Mouse (Mus musculus) kidney, adult 2 months (tissue): ENCODE results near the gene Ripk3.

Source experiments
- CTCF ChIP-seq: fragments of 200-500 bp; conservative IDR thresholded peaks from 2 replicates; pipeline ENCODE4 v1.5.1; 2011; ENCODE audit warnings: low read depth, mild to moderate bottlenecking, control low read depth, low read length, moderate library complexity, mixed read lengths; ENCODE audit not compliant: insufficient read depth, insufficient read length
- POLR2A ChIP-seq: fragments of 200-500 bp; IDR thresholded peaks from one replicate; pipeline ENCODE4 v1.6.1; 2011; ENCODE audit warnings: low read depth, low read length, control low read depth

DNA sequence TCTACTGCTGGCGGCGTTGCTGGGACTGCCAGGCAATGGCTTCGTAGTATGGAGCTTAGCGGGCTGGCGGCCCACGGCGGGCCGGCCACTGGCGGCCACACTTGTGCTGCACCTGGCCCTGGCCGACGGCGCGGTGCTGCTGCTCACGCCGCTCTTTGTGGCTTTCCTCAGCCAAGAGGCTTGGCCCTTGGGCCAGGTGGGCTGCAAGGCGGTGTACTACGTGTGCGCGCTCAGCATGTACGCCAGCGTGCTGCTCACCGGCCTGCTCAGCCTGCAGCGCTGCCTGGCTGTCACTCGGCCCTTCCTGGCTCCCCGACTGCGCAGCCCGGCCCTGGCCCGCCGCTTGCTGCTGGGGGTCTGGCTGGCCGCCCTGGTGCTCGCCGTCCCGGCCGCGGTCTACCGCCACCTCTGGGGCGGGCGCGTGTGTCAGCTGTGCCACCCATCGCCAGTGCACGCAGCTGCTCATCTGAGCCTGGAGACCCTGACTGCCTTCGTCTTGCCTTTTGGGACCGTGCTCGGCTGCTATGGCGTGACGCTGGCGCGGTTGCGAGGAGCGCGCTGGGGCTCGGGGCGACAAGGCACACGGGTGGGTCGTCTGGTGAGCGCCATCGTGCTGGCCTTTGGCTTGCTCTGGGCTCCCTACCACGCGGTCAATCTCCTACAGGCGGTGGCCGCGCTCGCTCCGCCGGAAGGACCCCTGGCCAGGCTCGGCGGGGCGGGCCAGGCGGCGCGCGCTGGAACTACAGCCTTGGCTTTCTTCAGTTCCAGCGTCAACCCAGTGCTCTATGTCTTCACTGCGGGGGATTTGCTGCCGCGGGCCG, 26.5 kb downstream of the Ripk3 start:
- TF ChIP-seq CTCF (no peak), POLR2A (no peak)
